Mouse (Mus musculus): ENCODE data around the gene Snrnp40. TPM values are rescaled to one million over a fixed set of nuclear protein-coding genes. Genes with fewer than 3 reads are reported as not detected.

Gene Snrnp40
- total RNA-seq (2021), result 10 to 100 TPM; 10.9 to 11.2 TPM
- long read RNA-seq, experiment 1, transcript Snrnp40-201 (10 exons, 1,584 nt), result major isoform, 19 of 37 reads
- long read RNA-seq, experiment 1, partial matches to known transcripts, result 18 of 37 reads
- long read RNA-seq, experiment 1, other reads (novel, unspliced or antisense), result 0 of 37 reads
- long read RNA-seq, experiment 2, transcript Snrnp40-201 (10 exons, 1,584 nt), result major isoform, 30 of 38 reads
- long read RNA-seq, experiment 2, partial matches to known transcripts, result 8 of 38 reads
- long read RNA-seq, experiment 2, other reads (novel, unspliced or antisense), result 0 of 38 reads

DNA sequence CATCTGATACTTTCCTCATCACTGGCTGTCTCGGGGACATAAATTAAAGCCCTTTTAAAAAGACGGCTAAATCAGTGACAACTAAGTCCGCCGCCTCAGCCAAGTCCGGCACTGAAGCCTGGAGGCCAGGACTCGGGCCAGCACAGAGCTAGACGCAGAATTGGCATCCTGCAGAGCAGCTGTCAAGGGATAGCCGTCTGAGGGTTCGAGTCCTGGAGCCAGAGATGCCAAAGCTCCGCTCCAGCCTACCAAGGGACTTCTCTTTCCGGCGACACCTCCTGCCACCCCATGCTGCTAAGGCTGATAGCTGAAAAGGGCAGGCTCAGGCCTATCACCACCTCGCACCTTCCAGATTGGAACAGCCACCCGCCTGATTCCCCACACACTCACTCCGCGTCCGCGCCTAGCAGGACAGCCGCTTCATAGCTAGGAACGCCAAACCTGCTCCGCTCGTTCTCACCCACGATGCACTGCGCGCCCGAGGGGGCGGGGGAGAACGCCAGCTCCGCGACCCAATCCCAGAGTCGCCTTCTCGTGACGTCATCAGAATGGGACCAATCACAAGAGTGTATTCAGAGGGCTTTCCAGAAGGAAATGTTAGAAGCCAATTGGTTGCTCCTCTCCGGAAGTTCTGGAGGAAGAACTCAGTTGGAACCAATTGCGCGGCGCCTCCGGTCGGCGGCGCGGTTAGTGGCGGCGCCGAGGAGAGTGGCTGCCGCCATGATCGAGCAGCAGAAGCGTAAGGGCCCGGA, at the start of gene Snrnp40, which contains the start of gene Zcchc17:
Gene Snrnp40 (plus strand): TSS at position 647 of the 752 bp plus-strand sequence.
Gene Zcchc17 (minus strand): TSS at position 458 of the 752 bp plus-strand sequence.
- peak; percentile 98 for DNase-seq

DNA sequence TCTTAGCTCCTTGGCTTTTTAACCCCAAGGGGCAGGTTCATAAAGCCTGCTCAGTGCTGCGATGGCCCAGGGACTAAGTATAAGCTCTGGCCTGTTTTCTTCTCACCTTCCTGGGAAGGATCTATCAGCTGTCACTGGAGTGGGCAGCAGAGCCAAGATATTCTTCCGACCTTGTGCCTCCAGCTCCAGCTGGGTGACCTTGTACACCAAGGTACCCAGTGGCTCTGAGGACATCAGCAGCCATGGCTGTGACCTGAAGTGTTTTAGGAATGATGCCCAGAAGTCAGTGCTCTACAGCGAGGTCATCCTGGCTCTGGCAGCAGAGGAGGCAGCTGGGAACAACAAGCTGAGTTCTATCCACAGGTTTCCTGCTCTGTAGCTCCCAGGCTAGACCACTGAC, 47.4 kb upstream of the Snrnp40 start:
- peak; percentile 47 for DNase-seq

DNA sequence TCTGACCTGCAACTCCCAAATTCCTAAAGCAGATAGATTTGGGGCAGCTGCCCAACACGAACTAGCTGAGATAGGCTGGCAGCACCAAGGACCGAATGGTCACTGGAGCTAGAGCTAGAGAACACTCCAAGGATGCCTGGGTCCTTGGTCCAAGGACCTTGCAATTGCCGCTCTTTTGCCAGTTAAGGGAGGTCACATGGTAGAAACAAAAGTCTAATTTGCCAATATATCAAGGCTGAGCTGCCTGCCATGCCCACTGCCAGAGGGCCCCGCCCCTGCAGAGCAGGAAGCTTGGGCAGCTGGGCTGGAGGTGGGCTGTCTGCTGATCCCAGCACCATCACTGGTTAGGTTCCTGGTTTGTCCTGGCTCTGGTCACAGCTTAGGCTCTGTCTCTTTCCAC, 46.4 kb upstream of the Snrnp40 start:
- no peak for DNase-seq

- no peak for DNase-seq
Measured at GRCm38 (mm10) chr4:130315771-130316527, 44.0 kb upstream of the Snrnp40 start.

- no peak for DNase-seq
Measured at GRCm38 (mm10) chr4:130316691-130317090, 43.2 kb upstream of the Snrnp40 start.

DNA sequence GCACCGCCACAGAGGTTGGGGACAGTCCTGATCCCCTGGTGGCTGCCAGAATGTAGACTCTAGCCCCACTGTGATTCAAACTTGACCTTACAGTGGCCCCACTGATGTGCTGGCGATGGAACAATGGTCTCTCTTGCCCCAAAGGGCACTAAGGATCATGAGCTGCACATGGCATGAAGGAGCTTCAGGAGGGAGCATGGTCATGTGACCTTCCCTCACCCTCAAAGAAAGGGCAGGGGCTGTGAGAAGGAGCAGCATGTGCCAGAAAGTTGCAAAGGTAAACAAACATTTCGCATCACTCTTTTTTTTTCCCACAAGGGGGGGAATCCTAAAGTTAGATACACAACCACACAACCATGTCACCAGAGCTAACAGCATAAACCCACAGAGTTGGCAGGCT, 41.8 kb upstream of the Snrnp40 start:
- no peak for DNase-seq

- no peak for DNase-seq
Measured at GRCm38 (mm10) chr4:130319564-130319963, 40.4 kb upstream of the Snrnp40 start.

- DNase-seq, result no peak
Measured at GRCm38 (mm10) chr4:130321640-130322039, 38.3 kb upstream of the Snrnp40 start.

DNA sequence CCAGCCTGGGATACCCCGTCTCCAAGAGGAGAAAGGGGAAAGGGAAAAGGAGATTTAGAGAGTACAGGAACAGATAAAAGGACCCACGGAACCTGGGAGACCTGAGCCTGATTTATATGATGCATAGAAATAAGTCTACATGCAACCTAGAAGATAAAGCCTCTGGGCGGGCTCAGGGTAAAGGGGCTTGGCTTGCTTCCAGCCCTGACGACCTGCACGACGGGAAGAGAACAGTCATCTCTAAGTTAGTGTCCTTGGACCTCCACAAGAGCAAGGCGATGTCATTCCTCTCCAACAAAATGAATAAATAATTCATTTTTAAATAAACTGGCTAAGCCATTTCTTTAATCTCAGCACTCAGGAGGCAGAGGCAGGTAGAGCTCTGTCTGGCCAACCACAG, 37.4 kb upstream of the Snrnp40 start:
- DNase-seq, result no peak

GRCm38 (mm10) chr4:130323165-130323564, 36.8 kb upstream of the Snrnp40 start:
- no peak for DNase-seq

- DNase-seq, result no peak
Measured at GRCm38 (mm10) chr4:130323607-130324006, 36.3 kb upstream of the Snrnp40 start.

- DNase-seq, result no peak
Measured at GRCm38 (mm10) chr4:130325446-130325845, 34.5 kb upstream of the Snrnp40 start.

GRCm38 (mm10) chr4:130327366-130327765, 32.6 kb upstream of the Snrnp40 start:
- no peak for DNase-seq

- no peak for DNase-seq
Measured at GRCm38 (mm10) chr4:130335867-130336266, 24.1 kb upstream of the Snrnp40 start.

DNA sequence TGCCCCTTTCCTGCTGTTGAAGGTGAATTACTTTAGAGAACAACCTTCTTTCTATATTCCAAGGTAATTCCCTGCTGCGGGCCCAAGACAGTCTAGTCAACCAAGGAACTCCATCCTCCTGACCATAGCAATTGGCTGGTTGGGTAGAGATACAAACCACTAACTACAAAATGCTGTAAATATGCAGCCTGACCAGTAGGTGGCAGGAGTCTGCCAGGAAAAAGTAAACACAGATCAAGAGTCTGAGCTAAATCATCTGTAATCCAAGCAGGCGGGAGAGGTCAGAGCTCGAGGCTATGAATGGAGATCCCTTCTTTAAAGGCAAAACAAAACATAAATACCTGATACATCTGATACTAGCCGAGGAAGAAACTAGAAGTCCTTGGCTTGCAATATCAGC, 18.2 kb upstream of the Snrnp40 start:
- peak; percentile 16 for DNase-seq

GRCm38 (mm10) chr4:130349666-130350065, 10.3 kb upstream of the Snrnp40 start:
- no peak for DNase-seq

GRCm38 (mm10) chr4:130350690-130351422, 9.1 kb upstream of the Snrnp40 start:
- no peak for DNase-seq

- DNase-seq, result no peak
Measured at GRCm38 (mm10) chr4:130352588-130352987, 7.3 kb upstream of the Snrnp40 start.

GRCm38 (mm10) chr4:130357946-130358345, 2.0 kb upstream of the Snrnp40 start:
- no peak for DNase-seq

DNA sequence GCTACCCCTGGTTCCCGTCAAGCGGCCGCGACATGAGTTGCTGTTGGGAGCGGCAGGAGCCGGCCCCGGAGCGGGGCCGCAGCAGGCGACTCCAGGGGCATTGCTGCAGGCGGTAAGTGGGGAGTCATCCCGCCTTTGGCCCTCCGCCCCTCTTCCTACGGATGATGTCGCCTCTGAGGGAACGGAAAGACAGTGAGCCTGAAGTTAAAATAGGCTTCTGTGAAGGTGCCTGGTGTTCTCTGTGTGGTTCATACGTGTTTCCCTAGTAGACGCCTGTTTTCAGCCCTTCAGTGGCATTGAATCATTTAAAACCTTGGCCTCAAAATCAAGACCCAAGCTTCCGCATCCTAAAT, 282 bp downstream of the Snrnp40 start:
- DNase-seq, result no peak

DNA sequence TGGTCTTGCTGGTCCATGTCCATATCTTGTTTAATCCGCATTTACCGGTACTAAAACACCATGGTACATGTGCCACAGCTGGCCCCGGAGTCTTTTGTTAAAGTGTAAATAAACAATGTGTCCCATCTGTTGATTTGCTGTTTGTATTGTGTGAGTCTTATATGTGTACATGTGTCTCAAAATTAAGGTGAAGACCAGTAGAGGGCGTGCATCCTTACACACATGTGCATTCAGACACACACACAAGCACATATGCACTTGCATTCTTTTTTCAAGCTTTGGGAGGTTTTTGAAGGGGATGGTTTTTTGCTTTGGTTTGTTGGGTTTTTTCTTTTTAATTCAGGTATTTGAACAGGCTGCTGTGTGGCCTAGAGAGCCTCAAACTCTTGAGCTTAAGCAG, 16.7 kb downstream of the Snrnp40 start:
- DNase-seq, result no peak

GRCm38 (mm10) chr4:130377500-130377899, 17.6 kb downstream of the Snrnp40 start:
- DNase-seq, result no peak
